Mouse (Mus musculus) megakaryocyte-erythroid progenitor cell, adult 5 weeks (primary cell): ENCODE data around the gene Chchd4. TPM values are rescaled to one million over a fixed set of nuclear protein-coding genes. Genes with fewer than 3 reads are reported as not detected.

ENCODE experiments used
- polyA plus RNA-seq: library from polyadenylated mRNA; stranded (reverse); fragments of >175 nt; gene quantifications from 2 replicates; pipeline ENCODE4 v1.2.3, GENCODE M21; 2012

The Chchd4 gene
- 11.5 and 11.9 TPM in 2 replicates for polyA plus RNA-seq

GRCm38 (mm10) chr6:91472868-91473804 lies at the start of gene Chchd4, which contains the start of gene Tmem43:
Gene Chchd4, minus strand, starts transcription at chr6:91473546.
Gene Tmem43, plus strand, starts transcription at chr6:91473703.

GRCm38 (mm10) chr6:91515545-91516449 lies 42.5 kb upstream of the Chchd4 start, which contains the start of the genes Xpc and Lsm3:
Gene Xpc, minus strand, starts transcription at chr6:91515888.
Gene Lsm3, plus strand, starts transcription at chr6:91515928.

Other genes starting within 250 kb of the Chchd4 start
- not detected in 2 replicates for gene Wnt7a, start 62.2 kb downstream of the Chchd4 start, polyA plus RNA-seq
- gene Tmem43, start 157 bp upstream of the Chchd4 start, polyA plus RNA-seq, result 7.6 and 10.3 TPM in 2 replicates
- 18.7 and 26.0 TPM in 2 replicates for gene Xpc, start 42.3 kb upstream of the Chchd4 start, polyA plus RNA-seq
- 16.2 and 21.4 TPM in 2 replicates for gene Lsm3, start 42.4 kb upstream of the Chchd4 start, polyA plus RNA-seq
- gene Slc6a6, start 210.5 kb upstream of the Chchd4 start, polyA plus RNA-seq, result 23.9 and 28.0 TPM in 2 replicates